Mouse (Mus musculus) retina, adult 2 months (tissue): ENCODE results near the gene Smpd3.

Experiments
- DNase-seq: peaks from one replicate; pipeline ENCODE4 v3.0.0-alpha.2; 2012; ENCODE audit warnings: low read depth, low spot score

The Smpd3 gene

GRCm38 (mm10) chr8:106337852-106338521 lies at the start of gene Smpd3:
Smpd3 (minus strand) TSS chr8:106337988.
- peak; percentile 96 for DNase-seq

DNA sequence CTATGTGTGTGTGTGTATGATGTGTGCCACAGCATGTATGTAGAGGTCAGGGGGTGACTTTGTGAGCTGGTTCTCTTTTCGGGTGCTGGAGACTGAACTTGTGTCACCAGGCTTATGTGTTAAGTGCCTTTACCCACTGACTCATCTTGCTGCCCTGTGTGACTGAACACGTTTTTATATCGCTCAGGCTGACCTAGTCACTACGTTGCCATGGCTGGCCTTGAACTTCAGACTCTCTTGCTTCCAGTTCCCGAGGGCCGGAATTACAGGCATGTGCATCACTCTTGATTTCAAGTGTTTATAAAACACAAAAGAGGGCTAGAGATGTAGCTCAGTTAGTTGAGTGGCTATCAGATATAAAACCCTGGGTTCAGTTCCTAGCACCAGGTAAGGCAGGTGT lies 43.2 kb upstream of the Smpd3 start:
- no peak for DNase-seq

- no peak for DNase-seq
Measured at GRCm38 (mm10) chr8:106379357-106379756, 41.6 kb upstream of the Smpd3 start.

DNA sequence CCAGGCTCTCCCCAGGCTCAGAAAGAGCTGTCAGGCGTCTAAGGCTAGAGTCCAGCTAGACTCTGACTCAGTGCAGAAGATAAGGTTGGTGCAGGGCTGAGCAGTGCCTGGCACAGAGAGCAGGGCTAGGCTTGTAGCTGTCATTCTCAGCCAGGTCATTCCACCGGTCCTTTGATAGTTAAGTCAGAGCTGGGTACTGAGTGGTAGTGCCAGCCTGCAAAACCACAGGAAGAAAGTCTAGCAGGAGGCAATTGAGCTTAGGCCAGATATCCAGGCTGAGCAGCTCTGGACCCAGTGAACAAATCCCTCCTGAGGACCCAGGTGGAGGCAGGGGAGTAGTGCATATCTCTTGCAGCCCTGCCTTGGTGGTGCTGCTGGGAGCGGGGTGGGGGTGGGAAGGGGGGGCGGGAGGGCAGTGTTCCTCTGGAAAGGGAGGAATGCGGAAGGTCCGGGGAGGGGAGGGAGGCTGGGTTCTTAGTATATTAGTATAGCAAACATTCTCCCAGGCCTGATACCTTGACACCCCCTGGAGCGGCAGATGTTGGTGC lies 40.8 kb upstream of the Smpd3 start:
- no peak for DNase-seq

GRCm38 (mm10) chr8:106376862-106377261 lies 39.1 kb upstream of the Smpd3 start:
- DNase-seq = no peak

- no peak for DNase-seq
Measured at GRCm38 (mm10) chr8:106375957-106376356, 38.2 kb upstream of the Smpd3 start.

GRCm38 (mm10) chr8:106369069-106369468 lies 31.3 kb upstream of the Smpd3 start:
- no peak for DNase-seq

GRCm38 (mm10) chr8:106368501-106368900 lies 30.7 kb upstream of the Smpd3 start:
- DNase-seq = no peak

DNA sequence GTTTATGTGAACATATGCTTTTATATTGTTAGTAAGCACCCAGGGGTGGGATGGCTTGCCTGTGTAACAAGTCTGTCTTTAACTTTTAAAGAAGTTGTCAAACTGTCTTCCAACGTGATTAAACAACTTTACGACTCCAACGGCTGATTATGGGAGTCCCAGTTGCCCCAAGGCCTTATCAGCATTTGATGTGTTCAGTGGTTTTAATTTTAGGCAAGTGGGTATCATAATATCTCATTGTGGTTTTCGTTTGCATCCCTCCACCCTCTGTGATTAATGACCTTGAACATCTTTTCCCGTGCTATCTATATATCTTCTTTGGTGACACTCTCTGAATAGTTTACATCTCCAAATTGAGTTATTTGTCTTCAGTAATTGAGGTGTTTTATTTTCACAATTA lies 27.0 kb upstream of the Smpd3 start:
- DNase-seq = no peak

- no peak for DNase-seq
Measured at GRCm38 (mm10) chr8:106364278-106364677, 26.5 kb upstream of the Smpd3 start.

DNA sequence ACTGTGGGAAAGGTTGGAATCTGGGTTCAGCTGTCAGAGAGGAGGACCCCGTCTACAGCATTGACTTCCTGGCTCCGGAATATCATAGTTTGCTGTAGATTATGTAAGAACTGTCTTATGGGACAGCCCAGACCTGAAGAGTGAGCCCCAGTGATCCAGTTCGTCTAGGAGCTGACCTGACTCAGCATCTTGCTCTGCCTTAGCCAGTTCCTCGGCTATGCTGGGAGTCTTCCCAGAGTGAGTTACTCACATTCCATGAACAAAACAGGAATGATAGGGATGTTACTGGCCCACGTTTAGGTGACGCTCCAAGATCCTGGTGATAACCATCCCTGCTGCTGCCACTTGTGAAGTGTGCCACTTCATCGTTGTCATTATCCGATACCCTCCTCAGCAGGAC lies 25.5 kb upstream of the Smpd3 start:
- DNase-seq = no peak

- no peak for DNase-seq
Measured at GRCm38 (mm10) chr8:106359650-106360338, 22.0 kb upstream of the Smpd3 start.

DNA sequence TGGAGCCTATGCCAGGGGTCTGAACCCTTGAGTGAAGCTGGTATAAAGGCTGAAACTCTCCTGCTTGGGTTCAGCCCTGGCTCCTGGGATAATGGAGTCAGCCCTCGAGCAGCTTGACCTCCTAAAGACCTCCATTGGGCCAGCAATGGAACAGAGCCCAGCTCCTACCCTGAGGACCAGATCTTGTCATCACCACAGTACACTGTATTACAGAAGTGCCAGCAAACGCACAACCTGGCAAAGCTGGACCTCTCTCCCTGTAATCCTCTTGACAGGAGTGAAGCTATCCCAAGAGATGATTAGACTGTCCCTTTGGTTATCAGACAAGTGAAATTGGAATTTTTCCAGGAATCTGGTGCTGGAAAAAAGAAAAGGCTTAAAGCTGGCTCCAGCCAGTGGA lies 13.3 kb upstream of the Smpd3 start:
- no peak for DNase-seq

DNA sequence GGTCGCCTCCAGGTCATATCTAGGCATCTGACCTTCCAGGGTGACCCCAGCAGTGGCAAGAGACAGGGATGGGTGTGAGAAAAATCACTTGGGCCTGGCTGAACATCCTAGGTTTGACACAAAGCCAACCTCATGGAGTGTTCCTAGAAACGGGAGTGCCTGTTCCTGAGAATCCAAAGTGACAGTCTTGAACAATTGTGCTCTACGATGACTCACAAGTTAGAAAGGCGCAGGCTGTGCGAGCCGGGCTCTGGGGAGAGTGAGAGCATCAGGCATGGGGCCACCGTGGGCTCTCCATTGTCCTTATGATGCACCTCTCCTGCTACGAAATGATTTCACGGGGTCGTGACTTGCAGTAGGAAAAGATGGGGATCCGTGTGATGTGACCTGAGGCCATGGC lies 11.6 kb upstream of the Smpd3 start:
- DNase-seq = no peak

- DNase-seq = no peak
Measured at GRCm38 (mm10) chr8:106346123-106346522, 8.3 kb upstream of the Smpd3 start.

- DNase-seq = no peak
Measured at GRCm38 (mm10) chr8:106343471-106343870, 5.7 kb upstream of the Smpd3 start.

DNA sequence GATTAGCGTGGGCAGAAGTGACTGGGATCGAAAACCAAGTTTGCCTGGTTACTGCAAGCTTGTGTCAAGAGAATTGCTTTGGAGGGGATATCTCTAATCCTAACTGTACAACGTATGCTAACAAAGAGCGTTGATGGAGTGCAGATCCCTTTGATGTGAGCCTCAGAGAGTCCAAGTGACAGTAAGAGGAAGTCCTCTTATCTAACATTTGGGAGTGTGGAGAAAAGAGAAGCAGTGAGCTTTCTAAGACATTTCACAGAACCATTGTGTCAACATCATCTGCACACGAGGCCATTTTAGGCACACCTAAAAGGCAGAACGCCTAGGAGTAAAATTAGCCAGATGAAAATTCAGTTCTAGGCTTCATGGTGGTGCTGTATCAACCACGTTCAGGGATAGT lies 5.0 kb upstream of the Smpd3 start:
- DNase-seq = no peak

GRCm38 (mm10) chr8:106338741-106339209 lies 987 bp upstream of the Smpd3 start:
- no peak for DNase-seq

- no peak for DNase-seq
Measured at GRCm38 (mm10) chr8:106336561-106336960, 1.2 kb downstream of the Smpd3 start.

GRCm38 (mm10) chr8:106336031-106336430 lies 1.8 kb downstream of the Smpd3 start:
- no peak for DNase-seq

DNA sequence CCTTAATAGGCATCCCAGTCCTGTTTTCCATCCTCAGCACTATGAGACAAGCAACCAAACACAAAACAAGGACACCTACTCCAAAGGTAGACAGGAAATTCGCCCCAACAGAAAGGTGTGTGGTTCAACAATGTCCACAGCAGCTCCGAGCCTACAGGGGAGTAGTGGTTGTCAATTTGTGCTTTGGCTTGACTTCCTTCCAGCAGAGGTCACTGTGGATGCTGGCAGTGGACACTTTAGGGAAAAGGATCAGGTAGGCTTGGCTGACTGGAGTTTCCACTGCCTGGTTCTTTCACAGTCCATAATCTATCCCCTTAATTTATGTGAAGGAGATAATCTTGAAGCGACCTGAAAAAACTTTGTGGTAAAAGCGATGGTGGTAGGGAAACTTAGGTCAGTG lies 2.6 kb downstream of the Smpd3 start:
- DNase-seq = no peak

DNA sequence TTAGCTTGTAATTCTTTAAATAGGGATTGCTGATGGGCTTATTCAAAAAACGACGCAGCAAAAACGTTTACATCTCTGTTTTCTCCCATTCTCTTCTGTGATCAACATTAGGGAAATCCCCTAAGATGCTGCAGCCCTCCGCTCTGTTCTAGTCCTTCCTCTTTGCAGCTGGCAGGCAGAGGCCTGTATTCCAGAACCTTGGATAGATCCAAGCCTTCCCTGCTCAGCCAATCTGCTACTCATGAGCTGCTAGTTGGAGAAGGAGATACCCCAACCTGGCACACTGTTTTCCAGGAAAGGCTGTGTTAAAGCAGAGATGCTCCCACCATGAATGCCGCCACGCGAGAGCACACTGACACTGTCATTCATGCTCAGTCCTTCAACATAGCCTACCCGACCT lies 4.4 kb downstream of the Smpd3 start:
- DNase-seq = no peak

DNA sequence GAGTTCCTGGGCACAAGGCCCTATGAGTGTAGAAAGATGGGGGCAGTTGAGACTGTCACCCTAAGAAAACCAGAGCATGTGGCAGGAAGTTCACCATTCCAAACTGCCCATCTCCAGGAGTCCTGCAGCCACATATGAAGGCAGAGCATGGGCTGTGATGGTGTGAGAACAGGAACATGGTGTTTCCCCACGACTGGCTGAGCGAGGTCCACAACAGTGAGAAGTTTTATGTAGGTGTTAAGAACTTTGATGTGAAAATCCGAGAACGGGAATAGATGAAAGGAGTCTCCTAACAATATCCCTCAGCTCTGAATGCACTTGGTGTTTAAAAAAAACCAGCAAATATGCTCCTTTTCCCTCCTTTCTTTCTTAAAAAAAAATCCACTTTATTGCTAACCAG lies 5.3 kb downstream of the Smpd3 start:
- no peak for DNase-seq
